Mouse (Mus musculus) cerebellum, adult 18-20 months (tissue): ENCODE measurements at regions not wholly inside any gene's neighbourhood (a gene's known extent, or its start where the extent isn't known, plus 50 kb on each side); places are given as distances from the start of the nearest gene placed in this dataset.
"Not testable (repeated sequence)": the region's sequence is repeated elsewhere in the genome, so short reads cannot be mapped to it uniquely, and the experiment has no call there.

Experiments used
- DNase-seq, 2 experiments: peaks; one replicate each; pipeline ENCODE4 v3.0.0; 2021

- no peak for DNase-seq
Observed at GRCm38 (mm10) chr3:6876265-6876664, 256.0 kb upstream of the 1700008P02Rik start.

GRCm38 (mm10) chr3:6872170-6872569 lies 251.9 kb upstream of the 1700008P02Rik start:
- DNase-seq, result no peak

GRCm38 (mm10) chr3:6871752-6872151 lies 251.5 kb upstream of the 1700008P02Rik start:
- DNase-seq, result no peak

GRCm38 (mm10) chr3:6866148-6866483 lies 245.9 kb upstream of the 1700008P02Rik start:
- DNase-seq, result no peak

GRCm38 (mm10) chr3:6865462-6866147 lies 245.4 kb upstream of the 1700008P02Rik start:
- DNase-seq, result peak; percentile 19 to 23

- DNase-seq, result no peak
Observed at GRCm38 (mm10) chr3:6859866-6860180, 239.6 kb upstream of the 1700008P02Rik start.

GRCm38 (mm10) chr3:6858982-6859865 lies 239.0 kb upstream of the 1700008P02Rik start:
- DNase-seq, result no peak

- no peak for DNase-seq
Observed at GRCm38 (mm10) chr3:6819332-6819731, 199.1 kb upstream of the 1700008P02Rik start.

- DNase-seq, result no peak
Observed at GRCm38 (mm10) chr3:6812346-6812745, 192.1 kb upstream of the 1700008P02Rik start.

- no peak for DNase-seq
Observed at GRCm38 (mm10) chr3:6809381-6809950, 189.2 kb upstream of the 1700008P02Rik start.

GRCm38 (mm10) chr3:6800092-6800716 lies 180.0 kb upstream of the 1700008P02Rik start:
- not testable (repeated sequence) for DNase-seq

GRCm38 (mm10) chr3:6768506-6768905 lies 148.3 kb upstream of the 1700008P02Rik start:
- DNase-seq, result no peak

GRCm38 (mm10) chr3:6768085-6768484 lies 147.8 kb upstream of the 1700008P02Rik start:
- not testable (repeated sequence) for DNase-seq

GRCm38 (mm10) chr3:6759172-6759571 lies 138.9 kb upstream of the 1700008P02Rik start:
- DNase-seq, result no peak

- no peak for DNase-seq
Observed at GRCm38 (mm10) chr3:6757562-6757961, 137.3 kb upstream of the 1700008P02Rik start.

GRCm38 (mm10) chr3:6750746-6751145 lies 130.5 kb upstream of the 1700008P02Rik start:
- DNase-seq, result not testable (repeated sequence)

- DNase-seq, result no peak
Observed at GRCm38 (mm10) chr3:6731372-6732297, 111.4 kb upstream of the 1700008P02Rik start.

- no peak for DNase-seq
Observed at GRCm38 (mm10) chr3:6730066-6730465, 109.8 kb upstream of the 1700008P02Rik start.

GRCm38 (mm10) chr3:6683679-6684078 lies 63.4 kb upstream of the 1700008P02Rik start:
- no peak for DNase-seq

GRCm38 (mm10) chr3:6681411-6681810 lies 61.2 kb upstream of the 1700008P02Rik start:
- DNase-seq, result no peak

- no peak for DNase-seq
Observed at GRCm38 (mm10) chr3:6676382-6676781, 56.1 kb upstream of the 1700008P02Rik start.

GRCm38 (mm10) chr3:6675354-6675753 lies 55.1 kb upstream of the 1700008P02Rik start:
- DNase-seq, result no peak
